Mouse (Mus musculus) lung, adult 2 months (tissue): ENCODE data around the gene Nxf7.
"Not testable (repeated sequence)": the region's sequence is repeated elsewhere in the genome, so short reads cannot be mapped to it uniquely, and the experiment has no call there.

ENCODE experiments used
- CTCF ChIP-seq: fragments of 200-500 bp; IDR thresholded peaks from 2 replicates; pipeline ENCODE4 v1.5.1; 2011; ENCODE audit warnings: mild to moderate bottlenecking, low read length, control low read depth; ENCODE audit not compliant: insufficient read depth
- POLR2A ChIP-seq: fragments of 200-500 bp; IDR thresholded peaks from 2 replicates; pipeline ENCODE4 v1.6.1; 2011; ENCODE audit warnings: low read depth, mild to moderate bottlenecking, control low read depth, low read length, borderline replicate concordance; ENCODE audit errors: extremely low read depth

DNA sequence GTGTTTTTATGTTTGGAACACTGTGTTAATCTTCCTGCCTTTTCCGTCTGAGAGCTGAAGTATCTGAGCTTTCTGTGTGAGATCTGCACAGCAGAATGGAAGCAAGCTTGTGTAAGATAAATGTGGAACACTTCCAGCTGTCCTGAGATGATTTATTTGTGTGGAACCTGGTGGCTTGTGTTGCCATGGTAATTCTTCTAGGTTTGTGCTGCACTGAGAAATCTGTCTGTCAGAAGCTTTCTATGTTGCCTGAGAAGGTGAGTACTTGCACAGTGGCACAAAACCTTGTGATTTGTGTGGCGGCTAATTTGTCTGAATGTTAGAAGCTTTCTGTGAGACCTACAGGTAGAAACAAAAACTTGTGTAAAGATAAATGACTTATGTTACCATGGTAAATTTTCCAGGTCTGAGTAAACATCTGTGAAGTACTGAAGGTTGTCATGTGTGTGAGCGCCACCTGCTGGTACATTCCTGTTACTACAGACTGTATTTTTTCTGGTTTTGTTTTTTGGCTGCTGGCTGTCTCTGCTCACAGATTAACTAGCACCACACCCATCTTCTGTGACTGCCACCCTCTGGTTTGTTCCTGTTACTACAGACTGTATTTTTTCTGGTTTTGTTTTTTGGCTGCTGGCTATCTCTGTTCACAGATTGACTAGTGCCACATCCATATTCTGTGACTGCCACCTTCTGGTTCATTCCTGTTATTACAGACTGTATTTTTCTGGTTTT, 2.9 kb upstream of the Nxf7 start:
- TF ChIP-seq CTCF, POLR2A: not testable (repeated sequence)
